Mouse (Mus musculus) liver, embryonic 13.5 days (tissue): ENCODE measurements around the gene Ldlrad3. TPM values are rescaled to one million over a fixed set of nuclear protein-coding genes. Genes with fewer than 3 reads are reported as not detected.

ENCODE experiments used
- ATAC-seq: fragments of 200-750 bp; cut with Nextera tagmentation; 2 replicates; pipeline ENCODE4 v1.8.0; 2017; ENCODE audit warnings: low read depth, mild to moderate bottlenecking, moderate number of reproducible peaks, moderate library complexity
- DNase-seq: peaks from one replicate; pipeline ENCODE4 v3.0.0; 2022
- H3K27ac ChIP-seq: fragments of 300-500 bp; sonication (generic); 2 replicates; pipeline ENCODE4 v1.5.1; 2015; ENCODE audit warnings: moderate library complexity, mild to moderate bottlenecking, inconsistent platforms
- H3K27me3 ChIP-seq: fragments of 300-500 bp; sonication (generic); 2 replicates; pipeline ENCODE4 v1.6.1; 2015; ENCODE audit warnings: mild to moderate bottlenecking, inconsistent platforms
- H3K36me3 ChIP-seq: fragments of 300-500 bp; sonication (generic); 2 replicates; pipeline ENCODE4 v1.6.1; 2015; ENCODE audit warnings: mild to moderate bottlenecking, inconsistent platforms
- H3K4me1 ChIP-seq: fragments of 300-500 bp; sonication (generic); replicated peaks from 2 replicates; pipeline ENCODE4 v1.6.1; 2015; ENCODE audit warnings: inconsistent platforms
- H3K4me2 ChIP-seq: fragments of 300-500 bp; sonication (generic); 2 replicates; pipeline ENCODE4 v1.6.1; 2015; ENCODE audit warnings: inconsistent platforms, mild to moderate bottlenecking, moderate library complexity
- H3K4me3 ChIP-seq: fragments of 300-500 bp; sonication (generic); replicated peaks from 2 replicates; pipeline ENCODE4 v1.5.1; 2015; ENCODE audit warnings: mild to moderate bottlenecking, inconsistent platforms
- H3K9ac ChIP-seq: fragments of 300-500 bp; sonication (generic); 2 replicates; pipeline ENCODE4 v1.6.1; 2015; ENCODE audit warnings: mild to moderate bottlenecking, inconsistent platforms
- H3K9me3 ChIP-seq: fragments of 300-500 bp; sonication (generic); replicated peaks from 2 replicates; pipeline ENCODE4 v1.6.1; 2016; ENCODE audit warnings: inconsistent platforms
- WGBS: fragments of 180-500 bp; shearing (Covaris S2); methylation state at CpG from one replicate; pipeline ENCODE4 v1.1.7; 2015; ENCODE audit not compliant: insufficient replicate concordance; 5-methylcytosine and 5-hydroxymethylcytosine counted together
- polyA plus RNA-seq: library from polyadenylated mRNA; unstranded; fragments of >200 nt; fragmentation: Nextera tagmentation; extraction: Ambion mirVana; gene quantifications from 2 replicates; pipeline ENCODE4 v1.2.1, GENCODE M21; 2015

The Ldlrad3 gene
- polyA plus RNA-seq, 1 experiment from 2014 or later = 3.8 TPM

GRCm38 (mm10) chr2:101932169-101932936 lies 253.8 kb downstream of the Ldlrad3 start:
- WGBS = 71% methylated on average over 14 of the region's 14 CpGs
- H3K27ac ChIP-seq = no peak overlapping the region

GRCm38 (mm10) chr2:101925591-101926188 lies 260.5 kb downstream of the Ldlrad3 start:
- no peaks in the 10 kb centered on the region for H3K27me3 ChIP-seq
- WGBS = 69% methylated on average over 12 of the region's 12 CpGs
- no peak overlapping the region for H3K4me3 ChIP-seq
- no peaks in the 10 kb centered on the region for H3K9me3 ChIP-seq
- H3K9ac ChIP-seq = no peak overlapping the region
- no peak overlapping the region for H3K27ac ChIP-seq
- DNase-seq = no peak
- H3K36me3 ChIP-seq = no peaks in the 10 kb centered on the region
- H3K4me2 ChIP-seq = no peak overlapping the region
- no peaks in the 10 kb centered on the region; the same call in 1 of the 2 replicates for H3K4me1 ChIP-seq
- no peak for ATAC-seq

More at GRCm38 (mm10) chr2:101932169-101932936, 253.8 kb downstream of the Ldlrad3 start:
- ATAC-seq = no peak
- Histone ChIP-seq H3K9ac (no peak overlapping the region), H3K27me3 (no peaks in the 10 kb centered on the region), H3K9me3 (no peaks in the 10 kb centered on the region), H3K4me1 (no peaks in the 10 kb centered on the region), H3K4me3 (no peak overlapping the region), H3K4me2 (no peak overlapping the region), H3K36me3 (no peaks in the 10 kb centered on the region)
- no peak for DNase-seq

- no peak for DNase-seq
- WGBS = 77% methylated on average over 3 of the region's 3 CpGs
Measured at GRCm38 (mm10) chr2:101925183-101925582, 261.0 kb downstream of the Ldlrad3 start.

GRCm38 (mm10) chr2:101923181-101923580 lies 263.0 kb downstream of the Ldlrad3 start:
- H3K4me3 ChIP-seq = no peak overlapping the region
- DNase-seq = no peak
- H3K27ac ChIP-seq = no peak overlapping the region
- no peak overlapping the region for H3K4me2 ChIP-seq
- no peaks in the 10 kb centered on the region for H3K27me3 ChIP-seq
- H3K9ac ChIP-seq = no peak overlapping the region
- H3K9me3 ChIP-seq = no peaks in the 10 kb centered on the region
- WGBS = 63% methylated on average over 4 of the region's 4 CpGs
- no peaks in the 10 kb centered on the region for H3K36me3 ChIP-seq
- ATAC-seq = peak; percentile 50
- peaks cover 2% of the 10 kb centered on the region; the same call in 1 of the 2 replicates for H3K4me1 ChIP-seq

More at GRCm38 (mm10) chr2:101925183-101925582, 261.0 kb downstream of the Ldlrad3 start:
- Histone ChIP-seq H3K9ac (no peak overlapping the region), H3K27ac (no peak overlapping the region), H3K27me3 (no peaks in the 10 kb centered on the region), H3K4me3 (no peak overlapping the region), H3K36me3 (no peaks in the 10 kb centered on the region), H3K4me1 (no peaks in the 10 kb centered on the region; the same call in 1 of the 2 replicates), H3K4me2 (no peak overlapping the region), H3K9me3 (no peaks in the 10 kb centered on the region)
- ATAC-seq = no peak

- 0 out of 2 replicates have a peak overlapping the region, but pooled peaks have one; percentile 18 for H3K27ac ChIP-seq
Measured at GRCm38 (mm10) chr2:101922302-101922701, 263.9 kb downstream of the Ldlrad3 start.

GRCm38 (mm10) chr2:101920136-101920554 lies 266.0 kb downstream of the Ldlrad3 start:
- Histone ChIP-seq H3K4me1 (peaks cover 2% of the 10 kb centered on the region; the same call in 1 of the 2 replicates), H3K36me3 (no peaks in the 10 kb centered on the region), H3K9ac (no peak overlapping the region), H3K9me3 (no peaks in the 10 kb centered on the region), H3K27me3 (no peaks in the 10 kb centered on the region), H3K27ac (no peak overlapping the region), H3K4me3 (no peak overlapping the region), H3K4me2 (no peak overlapping the region)
- ATAC-seq (no peak), DNase-seq (no peak)
- 38% methylated on average over 2 of the region's 2 CpGs for WGBS

More at GRCm38 (mm10) chr2:101922302-101922701, 263.9 kb downstream of the Ldlrad3 start:
- H3K27me3 ChIP-seq = no peaks in the 10 kb centered on the region
- no peak overlapping the region for H3K9ac ChIP-seq
- H3K36me3 ChIP-seq = no peaks in the 10 kb centered on the region
- H3K4me3 ChIP-seq = no peak overlapping the region
- DNase-seq (no peak), ATAC-seq (no peak)
- no peaks in the 10 kb centered on the region for H3K9me3 ChIP-seq
- 66% methylated on average over 4 of the region's 4 CpGs for WGBS
- no peak overlapping the region for H3K4me2 ChIP-seq
- H3K4me1 ChIP-seq = peaks cover 2% of the 10 kb centered on the region; the same call in 1 of the 2 replicates

- no peak; the same call in 1 of the 2 replicates for ATAC-seq
- 71% methylated on average over 7 of the region's 7 CpGs for WGBS
Measured at GRCm38 (mm10) chr2:101918518-101918917, 267.7 kb downstream of the Ldlrad3 start.

GRCm38 (mm10) chr2:101909326-101910080 lies 276.7 kb downstream of the Ldlrad3 start:
- no peaks in the 10 kb centered on the region for H3K4me1 ChIP-seq
- 73% methylated on average over 15 of the region's 15 CpGs for WGBS
- H3K9ac ChIP-seq = no peak overlapping the region
- 0 out of 2 replicates have a peak, but pooled peaks cover 3% of the 10 kb centered on the region for H3K36me3 ChIP-seq
- no peak overlapping the region for H3K4me2 ChIP-seq
- ATAC-seq = no peak
- no peak for DNase-seq
- H3K27ac ChIP-seq = no peak overlapping the region
- no peaks in the 10 kb centered on the region for H3K27me3 ChIP-seq
- H3K9me3 ChIP-seq = no peaks in the 10 kb centered on the region
- no peak overlapping the region for H3K4me3 ChIP-seq

More at GRCm38 (mm10) chr2:101918518-101918917, 267.7 kb downstream of the Ldlrad3 start:
- Histone ChIP-seq H3K9me3 (no peaks in the 10 kb centered on the region), H3K4me2 (no peak overlapping the region), H3K4me3 (no peak overlapping the region), H3K4me1 (peaks cover 2% of the 10 kb centered on the region; the same call in 1 of the 2 replicates), H3K9ac (no peak overlapping the region), H3K36me3 (no peaks in the 10 kb centered on the region), H3K27me3 (no peaks in the 10 kb centered on the region), H3K27ac (no peak overlapping the region)
- DNase-seq = no peak

GRCm38 (mm10) chr2:101908773-101909172 lies 277.4 kb downstream of the Ldlrad3 start:
- no peaks in the 10 kb centered on the region for H3K4me1 ChIP-seq
- no peak overlapping the region for H3K4me2 ChIP-seq
- H3K4me3 ChIP-seq = no peak overlapping the region
- no peak overlapping the region for H3K9ac ChIP-seq
- no peaks in the 10 kb centered on the region for H3K9me3 ChIP-seq
- WGBS = 46% methylated on average over 13 of the region's 13 CpGs
- H3K27me3 ChIP-seq = no peaks in the 10 kb centered on the region
- H3K27ac ChIP-seq = no peak overlapping the region
- DNase-seq (no peak), ATAC-seq (no peak)
- H3K36me3 ChIP-seq = 0 out of 2 replicates have a peak, but pooled peaks cover 3% of the 10 kb centered on the region

- Histone ChIP-seq H3K4me2 (no peak overlapping the region), H3K36me3 (0 out of 2 replicates have a peak, but pooled peaks cover 3% of the 10 kb centered on the region), H3K27ac (no peak overlapping the region), H3K9me3 (no peaks in the 10 kb centered on the region), H3K4me3 (no peak overlapping the region), H3K4me1 (no peaks in the 10 kb centered on the region), H3K9ac (no peak overlapping the region), H3K27me3 (no peaks in the 10 kb centered on the region)
- 70% methylated on average over 10 of the region's 10 CpGs for WGBS
- DNase-seq = no peak
- ATAC-seq = no peak
Measured at GRCm38 (mm10) chr2:101907386-101908022, 278.7 kb downstream of the Ldlrad3 start.
